In genomic region chr3:32553061-32553460, GRCm38 (mm10) we compare ENCODE assay signal across 9 mouse cellular contexts. TPM values are rescaled to one million over a fixed set of nuclear protein-coding genes. Genes with fewer than 3 reads are reported as not detected.
DNase-seq lines count a peak whose midpoint lies in the region; ATAC-seq lines count a peak whose summit lies in the region.
"Had no signal": no experiment of that assay in that cellular context is flagged by ENCODE, and none has a peak within 500 bp of the region (broad histone marks: within the 10 kb centered on the region; RNA-seq: fewer than 3 reads in every experiment).

No protein-coding gene starts in this region.

- no peak overlapping the region for H3K27ac ChIP-seq in kidney, embryonic 16.5 days (ENCODE audit: low read length)

- 100% methylated on average over 1 of the region's 1 CpGs for WGBS in kidney, embryonic 16.5 days

- no peaks in the 10 kb centered on the region for H3K4me1 ChIP-seq in kidney, embryonic 16.5 days (ENCODE audit: insufficient read depth, low read length)

- H3K4me2 ChIP-seq in kidney, embryonic 16.5 days (replicated peaks; ENCODE audit: low read depth, low read length): no peak overlapping the region

- H3K4me3 ChIP-seq in kidney, embryonic 16.5 days (ENCODE audit: low read length): no peak overlapping the region

- H3K36me3 ChIP-seq in kidney, embryonic 16.5 days (ENCODE audit: insufficient read depth, low read length): peaks cover 32% of the 10 kb centered on the region

- H3K27me3 ChIP-seq in kidney, embryonic 16.5 days (ENCODE audit: insufficient read depth, low read length): no peaks in the 10 kb centered on the region

- DNase-seq in kidney, adult 18-20 months: peak; percentile 40
- peak; percentile 30 for DNase-seq in ES-CJ7 (ENCODE audit: low read depth, low spot score)
- DNase-seq in yolk sac, embryonic 10.5 days (ENCODE audit: low spot score): no peak
- no peak for DNase-seq in urinary bladder, postnatal 36 days (ENCODE audit: low spot score in 2 of 2)
- no peak for DNase-seq in cerebellum, postnatal 25 days

- H3K9ac ChIP-seq in kidney, embryonic 16.5 days (replicated peaks; ENCODE audit: low read length): no peak overlapping the region

- no peak for ATAC-seq in kidney, embryonic 16.5 days (ENCODE audit: low FRiP score, low TSS enrichment)
- peak; percentile 91 for ATAC-seq in common myeloid progenitor, adult 5-6 weeks (replicated peaks; ENCODE audit: low read depth, poor library complexity, severe bottlenecking)
- ATAC-seq in megakaryocyte-erythroid progenitor cell, adult 5-6 weeks (replicated peaks; ENCODE audit: low FRiP score, low TSS enrichment, poor library complexity, severe bottlenecking): peak; percentile 83
- ATAC-seq: intestine, embryonic 16.5 days had no signal

- H3K9me3 ChIP-seq in kidney, embryonic 16.5 days (ENCODE audit: low read length): no peaks in the 10 kb centered on the region

RNA-seq across cellular contexts. Expression of gene Mfn1, which starts 23.8 kb away (rescaled TPM):
- 35.2 and 37.6 TPM in 2 replicates for polyA plus RNA-seq in kidney, embryonic 16.5 days (2015; fragmentation: Nextera tagmentation; extraction: Ambion mirVana)
- total RNA-seq in common myeloid progenitor, adult 5-6 weeks (2017): 32.8 and 48.1 TPM in 2 replicates
- total RNA-seq in megakaryocyte-erythroid progenitor cell, adult 5-6 weeks (2014; fragmentation: Nextera tagmentation): 35.6 and 84.0 TPM in 2 replicates
- 55.0 and 79.6 TPM in 2 replicates for total RNA-seq in megakaryocyte-erythroid progenitor cell, adult 5-6 weeks (2017)

RNA-seq across cellular contexts. Expression of gene Zfp639, which starts 43.0 kb away (rescaled TPM):
- polyA plus RNA-seq in kidney, embryonic 16.5 days (2015; fragmentation: Nextera tagmentation; extraction: Ambion mirVana): 38.6 and 42.2 TPM in 2 replicates
- 48.8 and 58.3 TPM in 2 replicates for total RNA-seq in common myeloid progenitor, adult 5-6 weeks (2017)
- total RNA-seq in megakaryocyte-erythroid progenitor cell, adult 5-6 weeks (2014; fragmentation: Nextera tagmentation): 90.2 and 120 TPM in 2 replicates
- 76.0 and 95.7 TPM in 2 replicates for total RNA-seq in megakaryocyte-erythroid progenitor cell, adult 5-6 weeks (2017)

Comparison
In these comparisons a context has a peak if more than half of its experiments do, and no peak if none do; other contexts are left out.
1. DNase-seq: peak in kidney, adult 18-20 months (single experiment) and ES-CJ7 (single experiment); none in yolk sac, embryonic 10.5 days (single experiment), urinary bladder, postnatal 36 days (0 of 2) and cerebellum, postnatal 25 days (0 of 2).